Mouse (Mus musculus) heart, postnatal 4 days (tissue): ENCODE measurements around the gene Slc7a11. TPM values are rescaled to one million over a fixed set of nuclear protein-coding genes. Genes with fewer than 3 reads are reported as not detected.

Experiments used
- DNase-seq: peaks from one replicate; pipeline ENCODE4 v3.0.0; 2021
- total RNA-seq, 2 experiments: library from RNA; stranded (reverse); gene quantifications; 2 replicates each; pipeline ENCODE4 v1.2.3; 2021

The Slc7a11 gene
- total RNA-seq, 2 experiments from 2014 or later: 0.02 to 0.19 TPM

GRCm38 (mm10) chr3:50138319-50138718, 305.1 kb downstream of the Slc7a11 start:
- no peak for DNase-seq

GRCm38 (mm10) chr3:50132204-50132603, 311.2 kb downstream of the Slc7a11 start:
- no peak for DNase-seq

GRCm38 (mm10) chr3:50130319-50130718, 313.1 kb downstream of the Slc7a11 start:
- no peak for DNase-seq

- DNase-seq: no peak
These were observed 322.4 kb downstream of the Slc7a11 start for GRCm38 (mm10) chr3:50121001-50121400.

- no peak for DNase-seq
These were observed 327.1 kb downstream of the Slc7a11 start for GRCm38 (mm10) chr3:50116266-50116665.

DNA sequence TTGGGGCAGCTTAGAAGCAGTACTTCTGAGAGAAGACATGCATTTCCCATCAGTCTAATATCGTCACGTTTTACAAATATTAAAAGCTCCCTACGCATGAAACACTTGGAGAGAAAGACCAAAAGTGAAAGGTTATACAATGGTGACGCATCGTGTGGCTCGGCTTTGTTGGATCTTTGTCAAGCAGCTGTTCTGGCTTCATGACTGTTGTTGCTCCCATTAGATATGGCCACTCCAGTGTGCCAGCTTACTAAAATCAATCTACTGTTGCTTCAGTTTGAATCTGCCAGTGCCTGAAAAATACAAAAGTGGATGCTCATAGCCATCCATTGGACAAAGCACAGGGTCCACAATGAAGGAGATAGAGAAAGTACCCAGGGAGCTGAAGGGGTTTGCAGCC, 337.9 kb downstream of the Slc7a11 start:
- no peak for DNase-seq

- DNase-seq: no peak
These were observed 348.9 kb downstream of the Slc7a11 start for GRCm38 (mm10) chr3:50094404-50095092.

DNA sequence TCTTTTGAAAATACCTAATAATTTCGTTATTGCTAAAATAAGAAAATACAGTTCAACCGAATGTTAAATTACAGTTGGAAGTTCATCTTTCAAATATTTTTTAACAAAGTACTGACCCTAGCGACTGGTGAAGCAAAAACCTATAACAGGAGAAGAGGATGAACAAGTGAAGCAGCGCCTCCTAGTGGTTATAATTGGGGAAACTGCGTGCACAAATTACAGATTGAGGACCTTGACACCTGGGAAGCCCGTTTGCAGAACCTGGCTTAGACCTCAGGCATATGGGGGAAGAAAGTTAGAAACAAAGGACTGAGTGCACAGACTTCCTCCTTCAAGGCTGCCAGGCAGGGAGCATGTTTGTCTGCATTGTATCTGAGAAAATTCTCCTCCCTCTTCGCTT, 366.4 kb downstream of the Slc7a11 start:
- peak; percentile 74 for DNase-seq

- DNase-seq: no peak
These were observed 380.0 kb downstream of the Slc7a11 start for GRCm38 (mm10) chr3:50063396-50063795.

GRCm38 (mm10) chr3:50044666-50045065, 398.7 kb downstream of the Slc7a11 start:
- no peak for DNase-seq

DNA sequence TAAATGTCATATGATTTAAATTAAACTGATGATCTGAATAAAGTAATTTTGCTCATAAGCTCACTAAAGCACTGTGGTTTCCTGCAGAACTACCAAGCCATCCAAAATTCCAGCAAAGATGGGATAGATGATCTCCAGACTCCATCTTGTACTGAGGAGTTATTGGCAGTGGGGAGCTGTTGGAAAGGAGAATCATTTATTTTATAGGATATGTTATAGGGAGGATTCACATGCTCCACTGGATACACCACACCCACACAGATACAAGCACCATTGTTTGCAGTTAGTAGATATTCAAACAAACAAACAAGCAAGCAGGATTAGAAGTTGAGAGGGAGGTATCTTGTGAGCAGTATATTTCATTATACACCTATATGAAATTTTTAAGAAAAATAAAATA, 399.3 kb downstream of the Slc7a11 start:
- no peak for DNase-seq

- DNase-seq: no peak
These were observed 402.3 kb downstream of the Slc7a11 start for GRCm38 (mm10) chr3:50041141-50041540.

DNA sequence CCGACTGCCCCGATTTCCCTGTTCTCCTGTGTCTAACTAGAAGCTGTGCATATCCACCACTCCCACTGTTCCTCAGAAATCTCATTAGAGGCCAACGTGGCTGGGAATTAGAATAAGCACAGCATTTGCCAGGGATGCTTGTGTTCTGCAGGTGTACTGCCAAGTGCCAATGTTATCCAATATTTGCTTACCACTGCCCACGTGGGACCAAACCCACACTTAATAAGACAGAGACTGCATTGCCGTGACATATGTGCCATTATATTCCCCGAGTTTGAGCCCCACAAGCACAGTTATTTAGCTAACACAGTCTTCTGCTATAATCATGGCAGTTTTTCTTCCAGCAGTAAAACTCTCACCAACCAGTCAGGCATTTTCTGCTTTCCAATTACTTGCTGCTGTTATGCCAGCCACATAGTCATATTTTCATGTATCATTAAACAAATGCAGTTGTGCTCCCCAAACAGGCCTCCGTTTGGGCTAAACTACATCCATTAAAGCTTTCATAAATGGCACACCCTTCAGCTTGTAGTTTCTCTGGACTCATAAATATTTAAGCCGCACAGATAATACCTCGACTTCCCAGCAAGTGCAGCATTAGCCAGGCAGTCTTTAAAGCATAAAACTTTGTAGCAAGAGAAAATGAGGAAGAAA, 407.4 kb downstream of the Slc7a11 start:
- no peak for DNase-seq

GRCm38 (mm10) chr3:50033325-50033724, 410.1 kb downstream of the Slc7a11 start:
- DNase-seq: no peak

DNA sequence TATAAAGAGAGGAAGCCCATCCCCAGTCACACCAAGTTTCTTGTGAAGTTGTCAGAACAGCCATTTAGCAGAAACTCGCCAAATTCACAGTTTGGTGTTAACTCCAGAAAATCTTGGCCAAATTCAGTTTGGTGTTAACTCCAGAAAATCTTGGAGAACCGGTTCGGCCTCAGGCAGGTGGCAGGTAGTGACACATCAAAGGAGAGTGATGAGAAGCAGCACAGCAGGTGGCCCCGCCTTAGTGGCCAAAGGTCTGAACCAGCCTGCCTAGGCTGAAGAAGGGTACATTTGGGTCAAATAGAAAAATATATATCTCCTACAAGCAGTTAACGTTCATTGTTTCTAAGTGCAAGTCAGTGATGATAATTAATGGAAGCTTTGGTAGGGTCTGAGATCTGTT, 417.4 kb downstream of the Slc7a11 start:
- no peak for DNase-seq

GRCm38 (mm10) chr3:50014396-50014795, 429.0 kb downstream of the Slc7a11 start:
- no peak for DNase-seq

DNA sequence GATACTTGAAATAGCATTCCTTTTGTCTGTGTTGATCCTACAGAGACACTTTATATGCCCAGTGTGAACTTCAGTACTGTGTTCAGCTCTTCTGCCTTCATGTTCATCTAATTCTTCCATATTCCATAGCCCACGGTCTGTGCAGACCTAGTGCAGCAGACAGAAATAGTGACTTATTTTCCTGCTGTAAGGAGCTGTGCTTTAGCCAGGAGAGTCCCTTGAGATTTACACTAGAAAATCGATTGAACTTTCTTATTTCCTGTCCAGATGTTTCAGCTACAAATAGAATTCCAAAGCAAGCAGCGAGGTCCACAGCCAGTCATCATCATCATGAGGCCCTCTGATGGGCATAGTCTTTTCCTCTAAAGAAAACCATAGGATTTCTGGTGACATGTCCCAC, 431.4 kb downstream of the Slc7a11 start:
- peak; percentile 5 for DNase-seq

GRCm38 (mm10) chr3:50003970-50004683, 439.3 kb downstream of the Slc7a11 start:
- no peak for DNase-seq

- DNase-seq: no peak
These were observed 441.3 kb downstream of the Slc7a11 start for GRCm38 (mm10) chr3:50002067-50002466.

GRCm38 (mm10) chr3:50001635-50002034, 441.8 kb downstream of the Slc7a11 start:
- DNase-seq: no peak

- DNase-seq: peak; percentile 51
These were observed 450.5 kb downstream of the Slc7a11 start for GRCm38 (mm10) chr3:49992891-49993290.

GRCm38 (mm10) chr3:49987236-49987635, 456.2 kb downstream of the Slc7a11 start:
- no peak for DNase-seq

DNA sequence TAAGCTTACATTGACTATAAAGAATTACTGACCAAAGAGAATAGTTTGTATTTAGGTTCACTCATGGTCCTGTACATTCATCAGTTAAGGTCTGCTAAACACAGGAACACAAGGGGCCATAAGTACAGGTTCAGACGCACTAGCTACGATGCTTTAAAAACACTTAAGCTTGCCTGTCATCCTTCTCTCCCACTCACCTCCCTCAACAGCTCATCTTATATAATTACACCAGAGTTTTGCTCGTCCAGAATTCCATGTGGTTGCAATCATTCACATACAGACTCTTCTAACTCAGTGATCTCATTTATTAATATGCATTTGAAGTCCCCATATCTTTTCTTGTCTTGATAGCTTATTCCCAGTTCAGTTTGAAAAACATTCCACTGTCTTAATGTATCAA, 458.6 kb downstream of the Slc7a11 start:
- DNase-seq: no peak
